ENCODE assay signal across 9 mouse cellular contexts in genomic region chr5:108485239-108485638, GRCm38 (mm10). TPM values are rescaled to one million over a fixed set of nuclear protein-coding genes. Genes with fewer than 3 reads are reported as not detected.
DNase-seq lines count a peak whose midpoint lies in the region; ATAC-seq and TF ChIP-seq lines count a peak whose summit lies in the region.
"Had no signal": no experiment of that assay in that cellular context is flagged by ENCODE, and none has a peak within 500 bp of the region (broad histone marks: within the 10 kb centered on the region; RNA-seq: fewer than 3 reads in every experiment).

No protein-coding gene starts in this region.

- H3K4me2 ChIP-seq in forebrain, embryonic 11.5 days (ENCODE audit: low read depth, low read length, severe bottlenecking): no peak overlapping the region
- no peak overlapping the region for H3K4me2 ChIP-seq in forebrain, embryonic 12.5 days
- no peak overlapping the region for H3K4me2 ChIP-seq in liver, embryonic 14.5 days (ENCODE audit: low read depth)
- H3K4me2 ChIP-seq: neural tube, embryonic 12.5 days had no signal

- peak; percentile 83 for TF ChIP-seq CTCF in liver, embryonic 14.5 days (IDR thresholded peaks at IDR 0.05; ENCODE audit: low read depth)

- no peak overlapping the region for H3K27ac ChIP-seq in forebrain, embryonic 11.5 days (ENCODE audit: low read depth, low read length)
- no peak overlapping the region for H3K27ac ChIP-seq in forebrain, embryonic 12.5 days
- H3K27ac ChIP-seq in liver, embryonic 14.5 days: no peak overlapping the region
- H3K27ac ChIP-seq: neural tube, embryonic 12.5 days had no signal

- no peaks in the 10 kb centered on the region for H3K4me1 ChIP-seq in forebrain, embryonic 11.5 days (replicated peaks; ENCODE audit: control insufficient read depth, insufficient read depth, low read length)
- no peaks in the 10 kb centered on the region for H3K4me1 ChIP-seq in forebrain, embryonic 12.5 days
- H3K4me1 ChIP-seq in liver, embryonic 14.5 days (replicated peaks; ENCODE audit: control insufficient read depth in 2 of 2, insufficient read depth in 2 of 2, low read length in 1 of 2): no peaks in the 10 kb centered on the region; a peak in 1 of 4 replicates
- H3K4me1 ChIP-seq: neural tube, embryonic 12.5 days had no signal

- no peak for ATAC-seq in forebrain, embryonic 11.5 days (replicated peaks; ENCODE audit: low FRiP score)
- ATAC-seq in forebrain, embryonic 12.5 days (ENCODE audit: low FRiP score): no peak
- peak; percentile 97 for ATAC-seq in common myeloid progenitor, adult 5-6 weeks (replicated peaks; ENCODE audit: low read depth, poor library complexity, severe bottlenecking)
- no peak for ATAC-seq in liver, embryonic 14.5 days (ENCODE audit: insufficient read depth)

- H3K9ac ChIP-seq in forebrain, embryonic 11.5 days (ENCODE audit: low read length): no peak overlapping the region
- no peak overlapping the region for H3K9ac ChIP-seq in forebrain, embryonic 12.5 days
- no peak overlapping the region for H3K9ac ChIP-seq in liver, embryonic 14.5 days (replicated peaks)
- H3K9ac ChIP-seq: neural tube, embryonic 12.5 days had no signal

- DNase-seq in forebrain, embryonic 11.5 days (ENCODE audit: low spot score): peak; percentile 55
- peak; percentile 11 for DNase-seq in right cerebral cortex, postnatal 4 days
- DNase-seq in right cerebral cortex, adult 18-20 months: no peak
- DNase-seq in liver, embryonic 14.5 days (ENCODE audit: low read depth in 3 of 3, low spot score in 3 of 3): no peak
- DNase-seq in spleen, postnatal 36 days (ENCODE audit: low spot score in 2 of 2): peak; percentile 27 to 45
- DNase-seq in heart, adult 9 months (ENCODE audit: low spot score in 2 of 2): no peak

- TF ChIP-seq EP300 in liver, embryonic 14.5 days (IDR thresholded peaks at IDR 0.05; ENCODE audit: low read depth): no peak

- H3K9me3 ChIP-seq in forebrain, embryonic 11.5 days (ENCODE audit: control insufficient read depth, low read length): no peaks in the 10 kb centered on the region
- H3K9me3 ChIP-seq in forebrain, embryonic 12.5 days: no peaks in the 10 kb centered on the region
- H3K9me3 ChIP-seq in liver, embryonic 14.5 days (ENCODE audit: control insufficient read depth, low read length): no peaks in the 10 kb centered on the region
- H3K9me3 ChIP-seq: neural tube, embryonic 12.5 days had no signal

- no peak overlapping the region for H3K4me3 ChIP-seq in forebrain, embryonic 11.5 days (ENCODE audit: low read depth, low read length)
- no peak overlapping the region for H3K4me3 ChIP-seq in forebrain, embryonic 12.5 days (replicated peaks)
- H3K4me3 ChIP-seq in liver, embryonic 14.5 days (ENCODE audit: insufficient read depth in 1 of 2, low read depth in 2 of 2, low read length in 2 of 2): no peak overlapping the region
- H3K4me3 ChIP-seq: neural tube, embryonic 12.5 days had no signal

- 91% methylated on average over 2 of the region's 2 CpGs for WGBS in forebrain, embryonic 11.5 days
- WGBS in forebrain, embryonic 12.5 days: 91% methylated on average over 2 of the region's 2 CpGs
- WGBS in liver, embryonic 14.5 days (ENCODE audit: insufficient replicate concordance): 78% methylated on average over 2 of the region's 2 CpGs

- H3K36me3 ChIP-seq in forebrain, embryonic 11.5 days (ENCODE audit: control insufficient read depth, insufficient read depth, low read length): peaks cover 12% of the 10 kb centered on the region
- peaks cover 54% of the 10 kb centered on the region for H3K36me3 ChIP-seq in forebrain, embryonic 12.5 days (replicated peaks)
- H3K36me3 ChIP-seq in liver, embryonic 14.5 days (replicated peaks; ENCODE audit: control insufficient read depth, insufficient read depth, low read depth): peaks cover 20% of the 10 kb centered on the region

- H3K27me3 ChIP-seq in forebrain, embryonic 11.5 days (ENCODE audit: control insufficient read depth, insufficient read depth, low read length): no peaks in the 10 kb centered on the region
- H3K27me3 ChIP-seq in forebrain, embryonic 12.5 days: no peaks in the 10 kb centered on the region
- no peaks in the 10 kb centered on the region for H3K27me3 ChIP-seq in liver, embryonic 14.5 days (ENCODE audit: control insufficient read depth, insufficient read depth, low read length)
- H3K27me3 ChIP-seq: neural tube, embryonic 12.5 days had no signal

RNA-seq across cellular contexts. Expression of gene Pcgf3, which starts 24.2 kb away (rescaled TPM):
- 30.4 and 32.9 TPM in 2 replicates for polyA plus RNA-seq in forebrain, embryonic 11.5 days (2014; fragmentation: Nextera tagmentation; extraction: Ambion mirVana)
- 36.2 and 36.8 TPM in 2 replicates for polyA plus RNA-seq in forebrain, embryonic 12.5 days (2016; fragmentation: Nextera tagmentation; extraction: Ambion mirVana)
- total RNA-seq in common myeloid progenitor, adult 5-6 weeks (2017): 13.0 and 16.1 TPM in 2 replicates
- polyA plus RNA-seq in liver, embryonic 14.5 days (2012; rRNA removed): 3.8 and 4.9 TPM in 2 replicates
- polyA plus RNA-seq in liver, embryonic 14.5 days (2014; fragmentation: Nextera tagmentation; extraction: Ambion mirVana): 4.5 and 5.4 TPM in 2 replicates

RNA-seq across cellular contexts. Expression of gene Mfsd7a, which starts 36.5 kb away (rescaled TPM):
- 0.13 and 0.16 TPM in 2 replicates for polyA plus RNA-seq in forebrain, embryonic 11.5 days (2014; fragmentation: Nextera tagmentation; extraction: Ambion mirVana)
- 0.10 TPM in 1 of 2 replicates, not detected in the other for polyA plus RNA-seq in forebrain, embryonic 12.5 days (2016; fragmentation: Nextera tagmentation; extraction: Ambion mirVana)
- 0.46 TPM in 1 of 2 replicates, not detected in the other for total RNA-seq in common myeloid progenitor, adult 5-6 weeks (2017)
- polyA plus RNA-seq in liver, embryonic 14.5 days (2012; rRNA removed): 0.32 and 0.36 TPM in 2 replicates
- polyA plus RNA-seq in liver, embryonic 14.5 days (2014; fragmentation: Nextera tagmentation; extraction: Ambion mirVana): 0.08 and 0.09 TPM in 2 replicates

RNA-seq across cellular contexts. Expression of gene Atp5k, which starts 51.0 kb away (rescaled TPM):
- 354 and 397 TPM in 2 replicates for polyA plus RNA-seq in forebrain, embryonic 11.5 days (2014; fragmentation: Nextera tagmentation; extraction: Ambion mirVana)
- polyA plus RNA-seq in forebrain, embryonic 12.5 days (2016; fragmentation: Nextera tagmentation; extraction: Ambion mirVana): 430 and 435 TPM in 2 replicates
- 186 and 241 TPM in 2 replicates for total RNA-seq in common myeloid progenitor, adult 5-6 weeks (2017)
- polyA plus RNA-seq in liver, embryonic 14.5 days (2012; rRNA removed): 76.5 and 99.9 TPM in 2 replicates
- polyA plus RNA-seq in liver, embryonic 14.5 days (2014; fragmentation: Nextera tagmentation; extraction: Ambion mirVana): 274 and 285 TPM in 2 replicates

Comparison
In these comparisons a context has a peak if more than half of its experiments do, and no peak if none do; other contexts are left out.
1. DNase-seq: peak in forebrain, embryonic 11.5 days (single experiment), right cerebral cortex, postnatal 4 days (single experiment) and spleen, postnatal 36 days (2 of 2); none in right cerebral cortex, adult 18-20 months (single experiment), liver, embryonic 14.5 days (0 of 3) and heart, adult 9 months (0 of 2).